Mouse (Mus musculus) T-helper 17 cell (primary cell): ENCODE data around the gene Lss.

Experiments used
- in situ Hi-C, 2 experiments: fragments of 300-600 bp; cut with MboI, MseI; formaldehyde crosslinking; loops; 1 replicate in 1 of 2; 2 replicates in 1 of 2; pipeline ENCODE4 v1.15.1; 2025; ENCODE audit warnings: high pct_unique_total_duplicates in 2 of 2

Lss gene

DNA sequence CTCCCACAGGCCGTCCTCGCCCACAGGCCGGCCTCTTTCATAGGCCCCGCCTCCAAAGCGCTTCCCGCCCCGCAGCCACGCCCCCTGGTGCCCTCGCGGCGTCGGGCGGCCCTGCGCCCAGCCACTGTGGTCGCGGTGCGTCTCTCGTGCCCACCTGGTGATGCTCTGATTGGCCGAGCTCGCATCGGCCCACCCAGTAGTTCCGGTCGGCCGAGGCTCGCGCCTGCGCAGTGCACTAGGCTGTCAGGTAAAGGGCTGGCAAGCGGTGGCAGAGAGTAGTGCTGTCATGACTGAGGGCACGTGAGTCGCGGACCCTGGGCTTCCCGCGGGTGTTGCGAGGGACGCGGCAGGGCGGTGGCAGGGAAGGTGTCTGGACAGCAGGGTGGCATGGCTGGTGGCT, at the start of gene Lss:
Gene Lss, plus strand, starts transcription at position 214 of the 400 bp plus-strand sequence.
- in situ Hi-C loops = no loop called here

DNA sequence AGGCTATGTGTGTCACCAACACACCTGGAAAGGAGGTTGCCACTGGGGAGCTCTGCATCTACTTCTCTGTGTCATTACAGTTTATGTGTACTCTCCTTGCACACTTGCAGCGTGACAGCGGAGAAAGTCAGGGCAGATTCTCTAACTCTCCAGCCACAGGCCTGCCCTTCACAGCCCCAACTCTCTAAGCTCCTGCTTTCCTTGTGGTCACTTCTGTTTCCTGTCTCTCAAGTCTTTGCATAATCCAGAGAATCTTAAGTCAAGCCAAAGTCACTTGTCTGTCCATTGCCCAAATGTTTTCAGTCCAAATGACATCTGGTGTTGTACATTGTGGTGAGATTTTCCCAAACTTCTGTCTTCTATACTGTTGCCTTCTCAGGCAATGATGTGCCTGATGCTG, 45.1 kb upstream of the Lss start:
- in situ Hi-C loops = loop anchor here in 1 of 2 experiments (10.0 kb wide), 1 partner anchor 62 kb away; no protein-coding TSS in a partner anchor

DNA sequence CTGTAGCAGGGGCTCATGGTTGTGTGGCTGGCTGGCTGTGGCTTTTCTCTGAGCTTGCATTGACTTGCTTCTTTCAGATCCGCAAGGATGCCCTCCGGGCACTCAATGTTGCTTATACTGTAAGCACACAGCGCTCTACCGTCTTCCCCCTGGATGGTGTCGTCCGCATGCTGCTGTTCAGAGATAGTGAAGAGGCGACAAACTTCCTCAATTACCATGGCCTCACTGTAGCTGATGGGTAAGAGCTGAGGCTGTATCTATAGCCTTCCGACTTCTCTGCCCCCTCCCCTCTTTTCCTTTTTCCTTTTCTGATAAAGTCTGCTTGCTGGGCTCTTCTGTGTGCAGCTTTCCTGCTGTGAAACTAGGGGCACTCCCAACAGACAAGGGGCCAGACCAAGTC, 43.1 kb upstream of the Lss start:
- in situ Hi-C loops = loop anchor here in 1 of 2 experiments (10.0 kb wide), 1 partner anchor 63 kb away; no protein-coding TSS in a partner anchor

DNA sequence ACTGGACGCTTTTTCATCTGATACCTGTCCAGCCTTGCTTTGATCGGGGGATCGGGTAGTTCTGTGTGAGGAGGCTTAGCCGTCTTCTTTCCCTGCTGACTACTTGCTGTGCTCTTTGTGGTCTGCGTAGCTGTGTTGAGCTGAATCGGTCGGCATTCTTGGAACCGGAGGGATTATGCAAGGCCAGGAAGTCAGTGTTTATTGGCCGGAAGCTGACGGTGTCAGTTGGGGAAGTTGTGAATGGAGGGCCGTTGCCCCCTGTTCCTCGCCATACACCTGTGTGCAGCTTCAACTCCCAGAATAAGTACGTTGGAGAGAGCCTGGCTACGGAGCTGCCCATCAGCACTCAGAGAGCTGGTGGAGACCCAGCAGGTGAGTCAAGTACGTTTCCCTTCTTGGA, 42.2 kb upstream of the Lss start:
- in situ Hi-C loops = loop anchor here in 1 of 2 experiments (10.0 kb wide), 1 partner anchor 64 kb away; no protein-coding TSS in a partner anchor

DNA sequence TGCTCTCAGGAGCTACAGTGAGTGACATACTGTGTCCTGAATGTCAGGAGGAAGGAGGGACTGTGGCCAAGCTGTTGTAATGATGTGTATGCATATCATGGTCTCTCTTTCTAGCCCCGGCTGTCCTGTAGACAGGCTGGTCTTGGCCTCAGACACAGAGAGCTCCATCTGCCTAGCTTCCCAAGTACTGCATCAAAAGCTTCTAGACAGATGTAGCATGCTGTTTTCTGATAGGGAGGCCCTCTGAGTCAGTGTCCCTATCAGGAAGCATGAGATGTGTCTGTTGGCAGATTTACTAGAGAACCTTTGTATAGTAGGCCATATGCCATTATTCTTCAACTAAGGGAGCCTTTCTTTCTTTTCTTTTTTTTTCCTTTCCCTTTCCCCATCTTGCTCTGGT, 37.9 kb upstream of the Lss start:
- in situ Hi-C loops = no loop called here

DNA sequence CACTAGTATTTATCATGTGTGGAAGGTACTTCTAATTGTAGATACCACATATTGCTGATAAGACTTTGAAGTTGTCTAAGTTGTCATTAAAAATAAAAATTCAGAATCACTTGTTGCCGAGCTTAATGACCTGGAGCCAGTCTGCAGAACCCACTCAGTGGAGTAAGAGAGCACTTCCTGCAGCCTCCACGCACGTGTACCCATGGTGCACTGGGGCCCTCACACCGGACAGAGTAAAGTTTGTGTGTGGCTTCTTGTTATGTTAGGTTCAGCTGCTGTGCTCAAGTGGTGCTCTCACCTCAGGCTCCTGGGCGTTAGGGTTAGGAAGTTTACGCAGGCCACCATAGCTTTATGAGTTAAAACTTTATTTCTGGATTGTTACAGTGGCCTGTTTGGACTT, 35.9 kb upstream of the Lss start:
- in situ Hi-C loops = no loop called here

DNA sequence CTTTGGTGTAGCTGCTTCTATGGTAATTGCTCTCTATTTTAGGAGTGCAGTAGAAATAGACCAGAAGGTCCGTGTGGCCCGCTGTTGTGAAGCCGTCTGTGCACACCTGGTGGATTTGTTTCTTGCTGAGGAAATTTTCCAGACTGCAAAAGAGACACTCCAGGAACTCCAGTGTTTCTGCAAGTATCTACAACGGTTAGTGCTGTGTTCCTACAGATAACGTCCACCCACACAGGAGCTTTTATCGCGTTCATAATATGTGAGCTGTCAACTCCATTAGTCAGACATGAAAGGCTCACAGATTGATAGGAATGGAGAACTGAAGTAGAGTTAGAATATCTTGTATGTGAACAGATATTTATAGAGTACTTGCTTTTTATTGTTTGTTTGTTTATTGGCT, 35.0 kb upstream of the Lss start:
- in situ Hi-C loops = no loop called here

DNA sequence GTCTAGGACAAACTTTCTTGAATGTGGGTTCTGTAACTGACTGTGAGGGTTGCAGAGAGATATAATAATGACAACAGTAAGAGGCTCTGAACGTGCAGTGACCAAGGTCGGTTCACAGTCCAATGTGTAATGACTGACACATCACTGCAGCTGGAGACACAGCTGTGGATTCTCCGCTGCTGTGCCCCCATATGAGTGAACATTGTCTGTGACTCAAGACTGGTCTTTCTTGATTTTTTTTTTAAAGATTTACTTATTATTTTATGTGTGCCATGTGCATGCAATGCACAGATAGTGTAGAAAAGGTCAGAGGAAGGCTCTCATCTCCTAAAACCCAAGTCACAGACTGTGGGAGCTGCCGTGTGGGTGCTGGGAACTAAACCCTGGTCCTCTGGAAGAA, 33.9 kb upstream of the Lss start:
- in situ Hi-C loops = no loop called here

DNA sequence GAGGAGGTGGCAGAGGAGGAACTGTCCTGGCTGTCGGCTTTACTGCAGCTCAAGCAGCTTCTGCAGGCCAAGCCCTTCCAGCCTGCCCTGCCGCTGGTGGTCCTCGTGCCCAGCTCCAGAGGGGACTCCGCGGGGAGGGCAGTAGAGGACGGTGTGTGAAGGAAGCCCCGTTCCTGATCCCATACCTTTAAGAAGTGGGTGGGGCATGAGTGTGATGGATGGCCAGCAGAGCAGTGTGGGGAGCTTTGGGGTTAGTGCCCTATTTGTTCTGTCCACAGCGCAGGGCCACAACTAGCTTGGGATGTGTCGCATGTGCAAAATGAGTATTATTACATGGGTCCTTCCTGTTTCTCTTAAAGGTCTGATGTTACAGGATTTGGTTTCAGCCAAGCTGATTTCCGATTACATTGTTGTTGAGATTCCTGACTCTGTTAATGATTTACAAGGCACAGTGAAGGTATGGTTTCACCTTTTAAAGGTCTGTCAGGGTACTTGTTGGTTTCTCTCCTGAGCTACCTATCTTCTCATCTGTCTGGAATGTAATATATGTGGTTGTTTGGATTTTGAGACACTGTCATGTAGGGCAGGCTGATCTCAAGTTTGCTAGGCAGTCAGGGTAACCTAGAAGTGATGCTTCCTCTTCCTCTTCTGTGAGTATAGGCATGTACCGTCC, 27.0 kb upstream of the Lss start:
- in situ Hi-C loops = no loop called here

DNA sequence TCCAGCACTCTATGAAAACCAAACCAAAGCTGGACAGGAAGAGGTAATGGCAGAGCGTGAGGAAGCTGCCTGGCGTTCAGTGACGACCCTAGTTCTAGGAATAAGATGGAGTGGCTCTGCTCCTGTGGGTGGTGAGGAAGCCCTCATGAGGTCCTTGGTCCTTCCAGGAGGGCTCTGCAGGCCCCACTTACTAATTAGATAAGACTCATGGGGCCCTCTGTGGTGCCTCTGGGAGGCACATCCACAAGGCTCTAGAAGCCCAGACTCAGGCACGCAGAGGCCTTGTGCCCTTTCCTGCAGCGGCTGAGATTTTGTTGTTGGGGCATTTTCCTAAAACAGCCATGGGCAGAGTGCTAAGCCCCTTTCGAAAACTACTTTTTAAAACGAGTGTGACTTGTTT, 25.5 kb upstream of the Lss start:
- in situ Hi-C loops = no loop called here

DNA sequence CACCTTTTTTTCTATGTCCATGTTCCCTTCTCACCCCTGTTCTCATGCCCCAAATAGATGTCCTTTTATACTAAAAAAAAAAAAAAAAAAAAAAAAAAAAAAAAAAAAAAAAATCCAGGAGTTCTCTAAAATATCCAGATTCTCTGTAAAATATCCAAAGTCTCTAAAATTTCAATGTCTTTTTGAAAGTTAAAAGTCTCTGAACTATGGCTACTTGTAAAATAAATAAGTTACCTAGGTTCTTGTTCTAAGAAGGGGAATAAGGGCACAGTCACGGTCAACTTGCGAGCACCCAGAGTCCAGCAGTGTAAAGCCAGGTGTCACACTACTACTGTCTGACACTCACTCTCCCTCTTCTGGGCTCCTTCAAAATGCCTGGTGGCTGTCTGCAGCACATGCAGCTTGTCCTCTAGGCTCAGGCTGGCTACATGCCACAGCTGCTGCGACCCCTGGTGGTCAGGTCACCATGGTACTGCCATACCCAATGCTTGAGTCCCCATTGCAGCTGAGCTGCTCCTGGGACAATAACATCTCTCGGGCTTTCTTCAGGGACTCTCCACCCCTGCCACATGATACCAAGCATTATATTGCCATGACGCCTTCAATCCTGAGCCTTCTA, 18.3 kb upstream of the Lss start:
- in situ Hi-C loops = no loop called here

DNA sequence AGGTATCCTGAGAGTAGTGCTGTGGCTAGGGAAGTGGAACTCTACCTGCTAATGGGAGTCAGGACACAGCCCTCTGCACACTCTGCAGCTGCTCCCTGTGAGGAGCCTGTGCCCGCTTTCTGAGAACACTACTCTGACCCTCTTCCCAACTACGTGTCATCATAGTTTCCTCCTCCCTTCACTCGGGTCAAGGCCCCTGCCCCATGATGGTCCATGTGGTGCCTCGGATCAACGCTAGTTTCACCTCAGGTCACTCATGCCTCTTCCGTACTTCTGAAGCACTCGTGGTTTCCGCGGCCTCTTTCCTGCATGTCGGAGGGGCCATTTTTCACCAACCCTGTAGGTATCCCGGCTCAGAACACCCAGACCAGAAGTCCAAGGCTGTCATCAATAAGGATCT, 466 bp upstream of the Lss start:
- in situ Hi-C loops = no loop called here

DNA sequence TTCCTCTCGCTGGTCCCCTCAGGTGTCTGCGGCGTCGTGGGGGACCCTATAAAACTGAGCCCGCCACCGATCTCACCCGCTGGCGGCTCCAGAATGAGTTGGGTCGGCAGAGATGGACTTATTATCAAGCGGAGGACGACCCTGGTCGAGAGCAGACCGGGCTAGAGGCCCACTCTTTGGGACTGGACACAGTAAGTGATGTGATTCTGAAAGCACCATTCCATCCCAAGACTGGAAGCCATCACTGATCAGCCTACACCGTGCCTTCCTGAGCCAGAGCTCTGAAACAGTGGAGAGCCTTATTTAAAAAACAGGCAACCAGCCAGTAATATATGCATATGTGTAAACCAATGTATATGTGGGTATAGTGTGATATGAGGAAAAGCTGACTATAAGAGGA, 440 bp downstream of the Lss start:
- in situ Hi-C loops = no loop called here

DNA sequence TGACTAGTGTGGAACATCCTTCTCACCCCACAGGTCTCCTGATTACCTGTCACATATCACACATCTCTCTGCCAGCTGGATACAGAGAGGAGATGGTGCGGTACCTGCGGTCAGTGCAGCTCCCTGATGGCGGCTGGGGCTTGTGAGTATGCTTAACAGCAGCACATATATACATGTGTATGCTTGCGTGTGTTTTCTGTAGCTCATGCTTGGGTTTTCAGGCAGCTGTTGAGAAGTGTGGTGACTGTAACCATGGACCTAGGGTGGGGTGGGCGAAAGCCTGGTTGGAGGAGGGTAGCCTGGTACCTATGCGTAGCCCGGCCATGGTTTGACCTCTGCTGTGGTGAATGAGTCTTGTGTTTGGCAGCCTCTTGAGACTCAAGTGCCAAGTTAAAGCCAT, 4.1 kb downstream of the Lss start:
- in situ Hi-C loops = no loop called here

DNA sequence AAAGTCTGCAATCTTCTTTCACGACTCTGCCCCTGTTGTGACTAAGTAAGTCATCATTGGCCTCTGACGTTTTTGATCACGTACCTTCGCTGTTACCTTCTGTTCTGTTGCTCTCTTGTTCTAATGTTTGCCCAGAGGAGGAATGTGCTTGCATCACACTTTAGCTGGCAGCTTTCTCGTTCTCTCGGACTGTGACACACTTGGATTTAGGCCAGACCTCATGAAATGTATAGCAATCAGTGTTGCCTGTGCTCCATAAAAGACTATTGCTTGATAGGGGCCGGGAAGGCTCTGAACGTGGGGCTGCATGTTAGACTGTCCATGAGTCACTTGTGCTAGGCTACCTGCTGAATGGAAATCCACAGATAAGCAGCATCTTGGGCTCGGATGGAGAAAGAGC, 6.2 kb downstream of the Lss start:
- in situ Hi-C loops = no loop called here

DNA sequence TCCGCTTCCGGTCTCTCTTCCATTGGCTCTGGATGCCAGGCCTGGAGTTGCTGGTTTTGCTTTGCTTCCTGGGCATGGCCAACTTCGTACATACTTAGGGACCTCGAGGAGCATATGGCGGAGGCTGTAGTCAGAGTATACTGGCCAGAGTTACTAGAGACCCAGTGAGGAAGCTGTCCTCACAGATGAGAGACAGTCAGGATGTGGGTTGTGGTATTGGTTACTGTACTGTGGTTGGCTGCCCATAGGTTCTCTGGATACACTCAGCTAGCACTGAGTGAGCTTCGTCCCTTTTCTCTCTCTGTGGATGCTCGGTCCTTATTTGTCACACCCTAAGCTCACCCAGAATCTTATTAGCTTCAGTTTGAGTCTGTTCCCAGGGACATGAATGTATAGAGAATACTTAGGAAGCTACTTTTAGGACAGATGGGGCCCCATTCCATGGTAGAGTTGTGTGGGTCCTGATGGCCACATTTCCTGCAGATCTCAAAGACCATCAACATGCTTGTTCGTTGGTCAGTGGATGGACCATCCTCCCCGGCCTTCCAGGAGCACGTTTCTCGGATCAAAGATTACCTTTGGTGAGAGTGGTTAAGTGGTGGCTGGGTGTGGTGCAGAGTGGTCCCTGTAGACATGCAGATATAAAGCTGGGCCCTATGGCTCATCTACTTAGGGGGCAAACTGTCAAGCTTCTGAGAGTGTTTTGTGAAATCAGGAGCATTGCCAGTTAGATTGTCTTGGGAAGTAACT, 10.1 kb downstream of the Lss start:
- in situ Hi-C loops = loop anchor here in 1 of 2 experiments (10.0 kb wide), 1 partner anchor 483 kb away; no protein-coding TSS in a partner anchor

DNA sequence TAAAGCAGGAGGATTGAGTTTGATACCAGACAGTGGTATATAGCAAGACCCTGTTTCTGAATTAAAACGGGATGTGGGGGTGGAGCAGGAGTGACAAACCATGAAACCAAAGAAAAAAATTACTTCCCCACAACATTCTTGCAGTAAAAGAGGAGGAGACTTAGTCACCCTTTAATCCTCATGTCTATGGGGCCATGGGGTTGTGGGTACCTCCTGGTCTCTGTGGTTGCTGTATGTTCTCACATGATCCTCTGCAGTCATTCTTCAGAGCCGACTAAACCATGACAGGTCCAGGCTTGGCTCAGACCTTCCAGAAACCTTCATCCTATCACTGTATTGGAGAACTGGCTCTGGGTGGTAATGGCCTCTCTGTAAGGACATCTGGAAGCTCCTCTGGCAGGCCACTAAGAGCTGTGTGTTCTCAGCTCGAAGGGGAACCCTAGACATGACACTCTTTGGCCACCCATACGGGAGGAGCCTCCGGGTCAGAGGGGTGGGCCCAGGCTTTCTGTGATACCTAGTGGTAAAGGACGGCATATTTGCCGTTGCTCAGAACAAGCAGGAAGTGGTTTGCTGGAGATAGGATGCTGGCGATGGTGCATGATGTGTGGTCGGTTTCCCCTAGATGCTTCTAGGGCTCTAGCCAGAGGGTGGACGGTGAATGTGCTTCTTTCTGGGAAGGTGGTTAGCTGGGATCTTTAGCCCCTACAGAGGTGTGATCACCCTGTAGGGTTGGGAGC, 11.4 kb downstream of the Lss start:
- in situ Hi-C loops = loop anchor here in 1 of 2 experiments (10.0 kb wide), 1 partner anchor 482 kb away; no protein-coding TSS in a partner anchor

DNA sequence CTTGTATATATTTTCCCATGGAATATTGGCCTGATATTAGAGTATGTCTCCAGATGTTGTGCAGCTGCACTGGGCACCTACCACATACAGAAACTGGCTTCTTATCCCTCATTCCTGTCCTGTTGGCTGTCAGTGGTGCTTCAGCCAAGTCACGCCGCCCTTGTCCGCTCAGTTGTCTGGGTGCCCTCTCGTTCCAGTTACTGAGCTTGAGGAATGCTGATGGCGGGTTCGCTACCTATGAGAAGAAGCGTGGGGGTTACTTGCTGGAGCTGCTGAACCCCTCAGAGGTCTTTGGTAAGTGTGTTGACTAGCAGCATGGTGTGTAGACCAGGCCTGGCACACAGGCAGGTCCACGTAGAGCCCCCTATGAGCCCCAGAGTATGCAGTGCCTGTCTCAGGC, 15.2 kb downstream of the Lss start:
- in situ Hi-C loops = loop anchor here in 1 of 2 experiments (10.0 kb wide), 1 partner anchor 478 kb away; no protein-coding TSS in a partner anchor

DNA sequence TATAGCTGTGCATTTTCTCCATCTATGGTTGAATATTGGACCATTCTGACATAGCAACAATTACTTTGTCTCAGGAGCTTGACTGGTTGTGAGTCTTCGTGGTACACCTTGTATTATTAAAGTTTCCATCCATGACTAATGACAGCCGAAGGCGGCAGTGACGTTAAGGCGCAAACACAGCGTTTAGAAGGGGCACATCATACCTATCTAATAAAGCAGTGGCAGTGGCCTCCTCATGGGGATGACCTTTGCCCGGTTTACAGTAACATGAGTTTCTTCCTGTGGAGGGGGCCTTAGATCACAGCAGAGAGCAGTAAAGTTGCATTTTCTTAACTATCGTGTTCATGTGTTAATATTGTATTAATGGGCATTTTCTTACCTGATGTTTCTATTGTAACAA, 16.8 kb downstream of the Lss start:
- in situ Hi-C loops = loop anchor here in 1 of 2 experiments (10.0 kb wide), 1 partner anchor 477 kb away; no protein-coding TSS in a partner anchor

DNA sequence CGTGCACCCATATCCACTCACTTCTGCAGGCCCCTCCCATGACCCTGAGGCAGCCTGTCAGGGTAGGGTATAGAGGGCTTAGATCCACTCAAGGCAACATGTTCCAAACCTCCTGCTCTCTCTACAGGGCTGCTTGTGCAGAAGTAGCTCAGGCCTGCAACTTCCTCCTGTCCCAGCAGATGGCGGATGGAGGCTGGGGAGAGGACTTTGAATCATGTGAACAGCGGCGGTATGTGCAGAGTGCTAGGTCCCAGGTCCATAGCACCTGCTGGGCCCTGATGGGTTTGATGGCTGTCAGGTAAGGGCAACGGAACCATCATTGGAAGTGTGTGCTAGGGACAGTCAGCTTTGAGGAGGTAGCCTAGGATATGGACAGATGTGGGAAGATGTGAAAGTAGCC, 19.1 kb downstream of the Lss start:
- in situ Hi-C loops = no loop called here

DNA sequence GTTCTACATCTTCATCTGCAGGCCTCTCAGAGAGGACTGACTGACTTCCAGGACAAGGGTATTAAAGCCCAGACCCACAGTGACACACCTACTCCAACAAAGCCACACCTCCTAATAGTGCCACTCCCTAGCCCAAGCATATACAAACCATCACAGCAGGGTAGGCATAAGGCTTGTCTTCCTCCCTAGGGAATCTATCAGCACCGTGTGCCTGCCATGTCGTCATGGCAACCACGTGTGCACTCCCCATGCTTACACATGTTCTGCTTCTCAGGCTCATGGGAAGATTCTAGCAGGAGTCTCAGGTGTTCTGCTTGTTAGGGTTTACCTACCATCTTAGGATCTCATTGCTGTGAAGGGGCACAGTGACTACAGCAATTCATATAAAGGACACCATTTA, 20.2 kb downstream of the Lss start:
- in situ Hi-C loops = no loop called here

DNA sequence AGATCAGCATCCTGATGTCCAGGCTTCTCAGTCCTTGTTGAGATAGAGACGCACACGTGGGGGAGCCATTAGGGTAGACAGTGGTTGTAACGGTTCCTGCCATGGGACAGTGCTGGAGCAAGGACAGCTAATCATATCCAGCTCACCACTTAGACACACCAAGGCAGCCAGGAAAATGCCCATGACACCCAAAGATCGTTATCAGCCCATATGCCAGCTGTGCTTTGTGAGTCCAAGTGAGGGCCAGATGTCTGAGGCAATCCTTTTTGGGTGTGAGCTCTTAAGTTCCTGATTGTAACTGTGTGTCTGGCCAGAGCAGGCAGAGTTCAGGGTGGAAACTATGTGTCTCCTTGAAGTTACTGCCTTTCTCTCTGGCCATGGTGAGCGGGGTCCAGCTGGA, 22.7 kb downstream of the Lss start:
- in situ Hi-C loops = no loop called here
